Mouse (Mus musculus) kidney, adult 2 months (tissue): ENCODE data around the gene Arhgap10.

Source experiments
- CTCF ChIP-seq: fragments of 200-500 bp; conservative IDR thresholded peaks from 2 replicates; pipeline ENCODE4 v1.5.1; 2011; ENCODE audit warnings: low read depth, mild to moderate bottlenecking, control low read depth, low read length, moderate library complexity, mixed read lengths; ENCODE audit not compliant: insufficient read depth, insufficient read length
- POLR2A ChIP-seq: fragments of 200-500 bp; IDR thresholded peaks from one replicate; pipeline ENCODE4 v1.6.1; 2011; ENCODE audit warnings: low read depth, low read length, control low read depth

DNA sequence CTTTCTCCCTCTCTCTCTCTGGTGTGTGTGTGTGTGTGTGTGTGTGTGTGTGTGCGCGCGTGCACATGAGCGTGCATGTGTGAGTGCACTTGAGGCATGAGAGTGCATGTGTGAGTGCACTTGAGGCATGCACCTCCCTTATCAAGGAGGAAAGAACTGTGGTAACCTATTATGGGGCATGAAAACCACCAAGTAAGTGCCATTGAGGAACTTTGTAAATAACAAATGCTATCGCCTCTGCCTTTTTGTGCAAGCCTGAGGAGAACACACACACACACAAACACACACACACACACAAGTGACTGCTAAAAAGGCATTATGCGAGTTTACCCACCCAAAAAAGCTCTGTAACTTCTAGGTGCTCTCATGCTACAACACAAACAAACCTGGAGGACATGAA is 28.5 kb downstream of the Arhgap10 start:
- TF ChIP-seq CTCF: no peak
- no peak for TF ChIP-seq POLR2A
